Mouse (Mus musculus): Measurements from ENCODE around the gene A530016L24Rik. TPM values are rescaled to one million over a fixed set of nuclear protein-coding genes. Genes with fewer than 3 reads are reported as not detected.
A peak's percentile ranks its signal among the peaks of the same experiment; 100 is the strongest.

A530016L24Rik gene
- total RNA-seq (2014; fragmentation: Nextera tagmentation) (not detected in 2 replicates), total RNA-seq (2017) (not detected in 2 replicates)

DNA sequence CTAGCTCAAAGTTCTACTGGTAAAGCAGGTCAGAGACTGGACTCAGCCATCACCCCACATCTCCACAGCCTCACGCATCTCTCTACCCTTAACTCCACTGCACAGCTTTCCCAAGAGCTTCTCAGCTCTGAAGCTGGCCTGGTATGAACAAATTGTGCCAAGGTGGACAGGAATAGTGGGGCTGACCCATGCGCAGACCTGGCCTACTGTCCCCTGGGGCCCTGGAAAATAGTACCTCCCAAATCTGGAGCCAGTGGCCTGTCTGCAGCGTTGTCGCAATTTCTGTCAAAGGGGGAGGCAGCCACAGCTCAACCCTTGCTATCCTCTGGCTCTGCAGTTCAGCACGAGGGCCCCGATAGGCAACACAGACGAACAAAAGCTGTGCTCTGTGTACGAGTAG lies at the start of gene A530016L24Rik:
Gene A530016L24Rik, plus strand, starts transcription at position 315 of the 400 bp plus-strand sequence.
- ATAC-seq (replicated peaks; ENCODE audit: low FRiP score, low TSS enrichment, poor library complexity, severe bottlenecking) = no peak

DNA sequence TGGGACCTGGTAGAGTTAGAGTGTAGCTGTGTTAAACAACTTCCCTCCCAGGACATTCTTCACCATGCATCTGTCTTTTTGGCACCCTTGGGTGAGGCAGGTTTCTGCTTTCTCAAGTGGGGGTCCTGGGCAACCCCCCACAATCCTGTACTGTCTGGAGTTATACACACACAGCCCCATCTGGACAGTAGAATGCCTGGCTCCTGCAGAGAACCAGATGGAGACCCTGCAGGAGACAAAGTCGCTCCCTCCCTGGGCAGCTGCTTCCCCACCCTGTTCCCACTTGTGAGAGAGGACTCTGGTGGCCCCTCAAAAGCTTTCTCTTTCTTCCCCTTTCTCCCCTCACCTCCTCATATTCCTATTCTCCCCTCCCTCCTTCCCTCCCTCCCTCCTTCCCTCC lies 49.3 kb upstream of the A530016L24Rik start:
- no peak for ATAC-seq (replicated peaks; ENCODE audit: low FRiP score, low TSS enrichment, poor library complexity, severe bottlenecking)

DNA sequence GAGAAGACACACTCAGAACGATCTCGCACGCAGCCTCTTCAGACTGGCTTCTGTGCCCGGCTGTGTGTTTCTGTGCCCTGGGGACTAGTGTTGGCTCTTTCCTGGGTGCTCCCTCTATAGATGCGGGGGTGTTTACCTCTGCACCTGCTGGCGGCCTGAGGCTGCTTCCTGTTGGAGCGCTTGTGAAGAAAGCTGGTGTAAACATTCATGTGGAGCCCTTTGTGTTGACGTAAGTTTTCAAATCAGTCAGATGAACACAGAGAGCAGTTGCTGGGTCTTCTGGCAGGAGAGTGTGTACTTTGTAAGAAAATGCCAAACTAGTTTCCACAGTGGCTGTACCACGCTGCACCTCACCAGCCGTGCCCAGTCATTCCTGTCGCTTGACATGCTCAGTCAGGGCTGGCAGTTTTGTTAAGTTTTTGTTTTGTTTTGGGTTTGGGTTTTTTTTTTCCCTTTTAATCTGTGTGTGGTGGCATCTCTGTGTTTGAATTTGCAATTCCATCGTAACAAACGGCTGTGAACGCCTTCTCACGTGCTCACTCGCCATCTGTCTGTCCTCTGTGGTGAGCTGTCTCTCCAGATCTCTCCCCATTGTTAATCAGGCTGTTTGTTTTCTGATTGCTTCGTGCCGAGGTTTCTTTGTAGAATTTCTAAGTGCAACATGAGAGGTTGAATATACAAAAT lies 40.0 kb upstream of the A530016L24Rik start:
- no peak for ATAC-seq (replicated peaks; ENCODE audit: low FRiP score, low TSS enrichment, poor library complexity, severe bottlenecking)

DNA sequence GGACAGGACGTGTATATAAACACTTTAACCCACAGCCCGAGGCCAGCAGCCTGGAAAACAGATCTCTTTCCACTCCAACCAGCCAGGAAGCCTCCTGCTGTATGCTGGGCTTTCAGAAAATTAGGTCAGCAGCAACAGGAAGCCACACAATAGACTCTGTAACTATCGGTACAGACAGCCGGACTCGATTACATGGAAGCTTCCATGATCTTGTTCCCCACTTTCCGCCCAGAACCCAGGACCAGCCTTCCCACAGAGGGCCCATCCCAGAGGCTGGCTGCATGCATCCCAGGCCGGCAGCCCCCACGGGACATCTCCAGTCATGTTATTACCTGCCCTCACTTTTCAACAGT lies 39.4 kb upstream of the A530016L24Rik start:
- ATAC-seq (replicated peaks; ENCODE audit: low FRiP score, low TSS enrichment, poor library complexity, severe bottlenecking) = no peak

DNA sequence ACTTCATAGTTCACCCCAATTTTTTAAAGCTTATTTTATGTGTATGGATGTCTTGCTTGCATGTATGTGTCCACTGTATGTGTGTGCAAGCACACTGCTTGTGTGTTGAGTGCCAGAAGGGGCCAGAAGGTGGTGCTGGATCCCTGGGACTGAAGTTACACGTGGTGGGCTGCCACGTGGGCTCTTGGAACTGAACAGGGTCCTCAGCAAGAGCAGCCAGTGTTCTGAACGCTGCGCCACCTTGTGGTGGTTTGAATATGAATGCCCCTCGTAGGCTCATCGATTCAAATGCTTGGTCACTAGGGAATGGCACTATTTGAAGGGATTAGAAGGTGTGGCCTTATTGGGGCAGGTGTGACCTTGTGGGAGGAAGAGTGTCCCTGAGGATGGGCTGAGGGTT lies 38.4 kb upstream of the A530016L24Rik start:
- peak; percentile 44; the same call in 1 of the 2 replicates for ATAC-seq (replicated peaks; ENCODE audit: low FRiP score, low TSS enrichment, poor library complexity, severe bottlenecking)

DNA sequence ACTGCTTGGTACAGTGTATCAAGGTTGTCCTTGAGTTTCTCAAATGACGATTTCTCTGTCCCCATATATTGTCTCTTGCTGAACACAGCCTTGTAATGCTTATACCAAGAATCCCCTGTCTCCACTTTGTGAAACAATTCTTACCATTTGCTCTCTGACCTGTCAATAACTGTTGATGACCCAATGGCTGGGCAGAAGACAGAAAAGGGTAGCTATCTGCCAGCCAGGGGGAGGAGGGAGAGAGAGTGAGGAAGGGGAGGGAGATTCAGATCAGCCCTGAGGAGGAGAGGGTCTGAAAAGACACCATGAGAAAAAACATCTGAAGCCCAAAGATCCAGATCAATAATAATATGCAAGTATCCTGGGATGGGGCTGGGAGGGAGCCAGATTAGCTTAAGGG lies 37.9 kb upstream of the A530016L24Rik start:
- ATAC-seq (replicated peaks; ENCODE audit: low FRiP score, low TSS enrichment, poor library complexity, severe bottlenecking) = no peak

DNA sequence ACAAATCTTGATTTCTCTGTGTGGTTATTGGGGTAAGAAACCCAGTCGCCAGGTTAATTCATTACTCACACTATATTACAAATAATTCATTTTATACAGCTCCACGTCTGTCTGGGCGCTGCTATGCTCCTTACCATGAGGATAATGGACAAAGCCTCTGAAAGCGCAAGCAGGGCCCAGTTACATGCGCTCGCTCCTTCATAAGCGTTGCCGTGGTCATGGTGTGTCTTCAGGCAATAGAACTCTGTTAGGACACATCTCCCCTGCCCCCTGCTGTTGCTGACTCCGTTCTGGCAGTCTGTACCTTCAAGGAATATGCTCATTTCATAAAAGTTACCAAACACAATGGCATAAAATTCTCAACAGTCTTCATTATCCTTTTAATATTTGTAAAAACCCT lies 37.4 kb upstream of the A530016L24Rik start:
- no peak for ATAC-seq (replicated peaks; ENCODE audit: low FRiP score, low TSS enrichment, poor library complexity, severe bottlenecking)

DNA sequence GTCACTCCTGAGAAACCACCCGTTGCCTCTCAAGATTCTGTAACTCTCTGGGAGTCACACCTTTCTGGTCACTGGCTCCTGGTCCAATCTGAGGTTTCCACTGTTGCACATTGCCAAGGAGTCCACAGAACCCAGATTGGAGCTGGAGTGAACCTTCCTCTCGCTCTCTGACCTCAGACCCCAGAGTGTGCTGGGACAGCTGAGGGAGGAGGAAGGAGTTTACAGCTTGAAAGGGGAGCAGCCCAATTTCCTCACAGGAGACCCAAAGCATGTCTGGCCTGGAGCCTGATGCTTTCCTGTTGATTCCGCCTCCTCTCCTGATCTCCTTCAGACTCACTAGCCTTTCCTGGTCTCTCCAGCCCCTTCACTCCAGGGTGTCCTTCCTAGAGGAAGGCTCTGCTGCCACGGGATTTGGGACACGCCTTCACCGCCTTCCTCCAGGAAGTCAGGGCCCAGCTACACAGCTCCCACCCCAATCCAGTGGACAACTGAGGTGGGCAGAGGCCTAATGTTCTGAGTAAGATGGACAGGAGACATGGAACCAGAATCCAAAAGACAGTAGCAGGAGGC lies 33.0 kb upstream of the A530016L24Rik start:
- no peak for ATAC-seq (replicated peaks; ENCODE audit: low FRiP score, low TSS enrichment, poor library complexity, severe bottlenecking)

DNA sequence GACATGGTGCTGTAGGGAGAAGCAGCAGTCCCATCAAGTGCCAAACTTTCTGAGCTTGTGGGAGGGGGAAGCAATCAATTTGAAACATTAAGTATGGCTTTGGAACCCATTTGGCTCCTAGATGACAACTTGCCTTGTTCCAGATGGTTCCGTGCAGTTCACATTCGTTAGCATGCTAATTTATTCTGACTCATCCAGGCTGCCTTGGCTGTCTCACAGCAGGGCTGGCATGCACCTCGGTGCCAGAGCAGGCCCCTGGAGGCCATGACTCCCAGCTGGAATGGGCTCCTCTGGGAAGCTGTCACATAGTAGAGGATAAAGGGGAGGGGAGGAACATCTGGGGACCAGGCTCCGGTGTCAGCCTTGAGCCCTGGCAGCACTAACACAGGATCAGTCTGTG lies 31.4 kb upstream of the A530016L24Rik start:
- no peak for ATAC-seq (replicated peaks; ENCODE audit: low FRiP score, low TSS enrichment, poor library complexity, severe bottlenecking)

DNA sequence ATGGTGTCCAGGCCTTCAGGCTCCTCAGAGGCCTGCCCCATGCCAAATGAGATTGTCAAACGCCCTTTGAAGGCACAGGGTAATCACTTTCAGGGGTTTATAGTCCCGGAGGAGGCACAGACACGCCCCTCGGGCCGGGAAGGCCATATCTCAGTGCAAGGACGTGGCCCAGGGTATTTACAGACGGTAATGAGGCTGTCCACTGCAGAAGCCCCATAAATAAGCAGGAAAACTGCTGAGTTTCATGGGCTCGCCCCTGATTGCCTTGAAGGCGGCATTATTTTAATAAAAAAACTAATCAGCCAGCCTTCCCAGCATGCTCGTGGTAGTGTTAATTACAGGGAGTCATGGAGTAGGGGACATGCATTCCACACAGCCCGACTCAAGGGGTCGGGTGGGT lies 26.8 kb upstream of the A530016L24Rik start:
- no peak for ATAC-seq (replicated peaks; ENCODE audit: low FRiP score, low TSS enrichment, poor library complexity, severe bottlenecking)

DNA sequence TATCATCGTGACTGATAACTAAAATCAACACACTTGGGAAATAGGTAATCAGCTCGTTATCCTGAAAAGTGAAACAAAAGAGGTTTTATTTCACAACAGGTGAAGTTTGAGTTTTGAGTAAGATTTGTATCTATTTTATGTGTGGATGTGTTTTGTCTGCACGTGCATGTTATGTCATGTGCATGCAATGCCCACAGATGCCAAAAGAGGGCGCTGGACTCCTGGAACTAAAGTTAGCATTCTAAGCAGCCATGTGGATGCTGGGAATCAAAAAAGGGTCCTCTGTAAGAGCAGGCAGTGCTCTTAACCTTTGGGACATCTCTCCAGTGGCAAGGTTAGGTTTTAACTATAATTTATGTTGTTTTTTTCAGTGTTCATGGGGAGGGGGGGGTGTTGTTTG lies 26.0 kb upstream of the A530016L24Rik start:
- no peak for ATAC-seq (replicated peaks; ENCODE audit: low FRiP score, low TSS enrichment, poor library complexity, severe bottlenecking)

DNA sequence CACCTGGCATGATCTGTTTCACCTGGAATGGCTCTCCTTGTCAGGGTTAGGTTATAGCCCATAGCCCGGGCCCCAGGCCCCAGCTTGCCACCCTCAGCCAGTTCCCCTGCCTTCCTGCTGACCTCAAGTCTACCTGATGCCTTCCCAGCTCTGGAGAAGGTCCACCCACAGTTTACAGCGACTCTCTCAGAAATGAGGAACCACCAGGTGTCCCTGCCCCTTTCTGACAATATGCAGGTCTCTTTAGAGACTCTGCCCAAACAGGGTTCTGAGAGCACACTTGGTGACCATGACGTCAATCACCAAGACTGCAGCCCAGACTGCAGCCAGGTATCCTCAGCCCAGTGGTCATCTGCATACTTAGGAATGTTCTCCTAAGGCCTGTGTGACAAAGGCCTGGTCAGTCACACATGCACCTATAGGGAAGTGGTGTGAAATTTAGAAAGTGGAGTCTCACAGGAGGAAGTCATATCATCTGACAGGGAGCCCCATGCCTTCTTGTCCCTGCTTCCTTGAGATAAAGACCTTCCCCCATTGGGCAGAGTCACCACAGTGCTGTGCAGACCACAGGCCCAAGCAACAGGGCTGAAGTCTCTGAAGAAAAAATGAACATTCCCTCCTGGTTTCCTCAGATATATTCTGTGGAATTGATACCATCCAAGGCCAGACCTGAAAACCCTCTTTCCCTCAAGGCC lies 25.4 kb upstream of the A530016L24Rik start:
- ATAC-seq (replicated peaks; ENCODE audit: low FRiP score, low TSS enrichment, poor library complexity, severe bottlenecking) = peak; percentile 34; the same call in 1 of the 2 replicates

DNA sequence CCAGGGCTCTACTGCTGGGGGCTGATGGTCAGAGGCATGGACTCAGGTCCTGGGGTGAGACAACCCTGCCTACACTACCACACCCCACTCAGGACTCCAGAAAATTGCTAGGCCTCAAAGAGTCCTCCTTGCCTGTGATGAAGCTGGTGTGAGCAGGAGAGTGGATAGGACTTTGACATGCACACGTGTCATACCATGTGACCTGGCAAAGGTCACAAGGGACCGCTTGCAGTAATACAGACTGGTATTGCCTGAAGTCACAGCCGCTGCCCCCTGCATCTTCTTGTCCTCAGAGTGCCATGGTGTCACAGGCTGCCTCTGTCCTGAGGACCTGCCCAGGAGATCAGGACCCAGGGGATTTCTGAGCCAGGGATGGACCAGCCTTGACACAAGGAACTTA lies 24.7 kb upstream of the A530016L24Rik start:
- ATAC-seq (replicated peaks; ENCODE audit: low FRiP score, low TSS enrichment, poor library complexity, severe bottlenecking) = no peak

DNA sequence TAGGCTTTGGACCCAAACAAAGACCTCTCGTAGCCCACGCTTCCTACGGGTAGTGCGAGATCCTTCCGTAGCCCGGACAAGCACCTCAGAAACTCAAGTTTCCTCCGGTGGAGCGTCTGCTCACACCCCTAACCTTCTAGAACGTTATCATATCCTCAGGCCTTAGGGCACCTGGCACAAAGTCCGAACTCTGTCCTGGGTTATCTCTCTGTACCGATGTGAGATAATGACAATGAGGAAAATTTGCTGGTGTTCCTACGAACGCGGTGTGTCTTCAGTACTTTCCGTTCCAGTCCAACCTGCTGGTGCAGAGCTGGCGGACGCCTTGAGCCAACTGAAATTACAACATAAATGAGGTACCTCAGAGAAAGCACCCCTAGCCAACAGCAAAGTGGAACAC lies 23.3 kb upstream of the A530016L24Rik start:
- ATAC-seq (replicated peaks; ENCODE audit: low FRiP score, low TSS enrichment, poor library complexity, severe bottlenecking) = no peak

DNA sequence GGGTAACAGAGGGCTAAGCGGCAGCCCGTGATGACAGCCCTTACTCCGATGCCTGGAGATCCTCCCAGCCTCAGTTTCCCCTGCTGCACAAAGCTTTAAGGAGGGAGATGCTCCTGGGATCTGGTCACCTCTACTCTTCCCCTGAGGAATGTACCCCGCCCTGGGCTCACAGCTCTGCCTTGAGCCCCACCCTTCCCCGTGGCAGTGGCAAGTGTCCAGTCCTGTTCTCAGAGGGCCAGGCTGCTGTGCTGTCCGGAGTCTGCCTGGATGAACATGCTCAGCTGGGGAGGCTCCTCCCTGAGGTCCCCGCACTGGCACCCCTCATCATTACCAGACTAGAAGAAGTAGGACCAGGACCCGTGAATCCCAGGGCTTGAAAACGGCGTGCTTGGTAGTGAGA lies 21.9 kb upstream of the A530016L24Rik start:
- no peak for ATAC-seq (replicated peaks; ENCODE audit: low FRiP score, low TSS enrichment, poor library complexity, severe bottlenecking)

DNA sequence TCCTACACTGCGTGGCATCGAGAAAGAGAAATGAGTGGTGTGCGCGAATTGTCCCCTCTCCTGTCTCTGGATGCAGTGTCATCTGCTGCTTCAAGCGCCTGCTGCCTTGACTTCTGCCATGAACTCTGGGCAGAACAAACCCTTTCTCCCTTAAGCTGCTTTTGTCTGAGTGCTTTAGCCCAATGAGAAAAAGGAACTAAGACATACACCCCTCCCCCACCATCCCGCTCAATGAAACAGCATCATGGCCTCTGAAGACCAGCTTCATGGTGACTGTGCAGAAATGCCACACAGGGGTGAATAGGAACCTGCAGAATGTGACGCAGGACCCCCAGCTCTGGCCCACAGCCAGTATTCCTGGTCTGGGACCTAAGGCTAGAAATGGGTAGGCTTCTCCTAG lies 19.9 kb upstream of the A530016L24Rik start:
- no peak for ATAC-seq (replicated peaks; ENCODE audit: low FRiP score, low TSS enrichment, poor library complexity, severe bottlenecking)

DNA sequence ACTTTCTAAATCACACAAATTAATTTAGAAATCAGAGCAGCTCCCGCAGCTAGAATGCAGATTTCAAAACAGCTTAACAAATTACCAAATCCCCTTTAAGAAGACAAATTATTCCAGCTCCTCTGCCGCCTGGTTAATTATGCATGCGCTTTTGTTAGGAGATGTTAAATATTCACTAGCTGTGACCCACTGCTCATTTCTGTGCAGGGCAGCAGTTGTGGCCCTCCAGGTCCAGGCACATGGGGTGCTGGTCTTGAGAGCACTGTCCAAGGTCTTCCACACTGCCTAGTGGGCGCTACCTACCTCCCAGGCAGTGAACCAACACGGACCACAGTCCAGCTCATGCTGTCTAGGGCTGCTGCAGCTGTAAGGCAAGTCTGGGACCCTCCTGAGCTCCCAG lies 19.0 kb upstream of the A530016L24Rik start:
- no peak for ATAC-seq (replicated peaks; ENCODE audit: low FRiP score, low TSS enrichment, poor library complexity, severe bottlenecking)

DNA sequence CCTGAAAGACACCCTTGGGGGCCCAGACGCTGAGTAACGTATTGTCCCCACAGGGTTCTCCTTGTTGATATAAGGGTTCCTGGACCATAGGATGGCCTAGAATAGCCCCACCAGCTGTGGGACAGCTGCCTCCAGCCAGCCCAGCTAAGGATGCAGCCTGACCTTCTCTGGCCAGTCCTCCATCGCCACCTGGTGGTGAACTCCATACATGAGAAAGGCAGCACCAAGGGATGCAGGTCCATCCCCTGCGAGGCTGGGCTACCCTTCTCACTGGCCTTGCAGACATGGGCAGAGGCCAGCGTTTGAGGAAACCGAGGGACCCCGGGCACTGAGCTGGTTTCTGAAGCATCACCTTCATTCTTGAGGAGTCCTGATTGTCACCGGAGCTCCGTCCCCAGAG lies 15.5 kb upstream of the A530016L24Rik start:
- peak; percentile 77 for ATAC-seq (replicated peaks; ENCODE audit: low FRiP score, low TSS enrichment, poor library complexity, severe bottlenecking)

DNA sequence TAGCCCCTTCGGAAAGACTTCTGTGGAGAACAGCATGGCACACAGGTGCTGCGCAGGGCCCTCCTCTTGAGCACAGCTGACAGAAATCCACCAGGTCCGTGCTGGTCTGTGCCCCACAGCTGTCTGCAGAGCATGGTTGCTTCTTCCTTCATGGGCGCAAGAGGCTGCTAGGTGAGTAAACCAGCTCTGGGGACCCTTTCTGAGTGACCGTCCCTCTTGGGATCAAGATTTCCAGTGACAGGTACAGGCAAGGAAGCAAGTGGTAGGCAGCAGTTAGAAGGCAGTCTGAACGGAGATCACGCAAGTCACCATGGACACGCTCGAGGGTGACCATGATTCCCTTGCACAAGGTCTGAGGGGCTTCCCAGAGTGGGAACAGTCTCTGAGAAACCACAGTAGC lies 287 bp downstream of the A530016L24Rik start:
- no peak for ATAC-seq (replicated peaks; ENCODE audit: low FRiP score, low TSS enrichment, poor library complexity, severe bottlenecking)

DNA sequence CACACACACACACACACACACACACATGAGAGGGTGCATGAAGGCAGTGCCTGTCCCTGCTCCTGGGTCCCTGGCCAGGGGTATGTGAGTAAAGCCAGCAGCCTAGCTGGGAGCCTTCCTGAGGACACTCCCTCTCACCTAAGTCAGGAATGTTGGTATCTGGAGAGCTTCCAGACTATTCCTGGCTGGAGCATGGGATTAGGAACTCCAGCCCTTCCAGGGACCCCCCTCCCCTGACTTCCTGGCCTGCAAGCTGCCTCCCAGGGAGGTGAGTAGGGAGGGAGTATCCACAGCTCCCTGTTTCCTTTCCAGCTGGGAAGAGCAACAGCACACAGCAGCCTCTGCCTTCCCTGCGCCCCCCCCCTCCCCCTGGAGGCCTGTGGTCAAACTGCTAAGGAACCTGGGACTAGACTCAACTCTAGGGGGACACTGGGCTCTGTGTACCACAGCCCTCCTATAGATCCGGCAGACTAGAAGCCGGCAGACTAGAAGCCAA lies 1.2 kb downstream of the A530016L24Rik start:
- no peak for ATAC-seq (replicated peaks; ENCODE audit: low FRiP score, low TSS enrichment, poor library complexity, severe bottlenecking)

DNA sequence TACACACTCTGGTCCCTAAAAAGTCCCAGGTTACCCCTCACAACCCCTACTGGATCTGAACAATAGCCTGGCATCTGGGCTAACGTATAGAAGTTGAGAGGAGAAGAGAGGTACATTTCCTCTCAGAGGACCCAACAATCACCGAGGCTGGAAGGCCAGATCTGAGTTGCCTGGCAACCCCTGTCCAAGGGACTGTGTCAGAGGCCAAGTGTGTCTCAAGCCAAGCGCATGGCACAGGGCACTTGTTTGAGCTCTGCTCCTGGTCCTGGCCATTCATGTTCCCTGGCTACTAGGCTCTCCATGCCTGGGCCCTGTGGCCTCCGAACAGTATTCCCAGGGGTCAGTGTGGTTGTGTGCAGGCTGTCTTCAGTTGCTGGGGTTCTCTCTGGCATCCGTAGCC lies 6.9 kb downstream of the A530016L24Rik start:
- ATAC-seq (replicated peaks; ENCODE audit: low FRiP score, low TSS enrichment, poor library complexity, severe bottlenecking) = no peak
